Mouse (Mus musculus): Measurements from ENCODE around the gene Pepd.
A peak's percentile ranks its signal among the peaks of the same experiment; 100 is the strongest.
"Not testable (repeated sequence)": the region's sequence is repeated elsewhere in the genome, so short reads cannot be mapped to it uniquely, and the experiment has no call there.

Pepd gene

DNA sequence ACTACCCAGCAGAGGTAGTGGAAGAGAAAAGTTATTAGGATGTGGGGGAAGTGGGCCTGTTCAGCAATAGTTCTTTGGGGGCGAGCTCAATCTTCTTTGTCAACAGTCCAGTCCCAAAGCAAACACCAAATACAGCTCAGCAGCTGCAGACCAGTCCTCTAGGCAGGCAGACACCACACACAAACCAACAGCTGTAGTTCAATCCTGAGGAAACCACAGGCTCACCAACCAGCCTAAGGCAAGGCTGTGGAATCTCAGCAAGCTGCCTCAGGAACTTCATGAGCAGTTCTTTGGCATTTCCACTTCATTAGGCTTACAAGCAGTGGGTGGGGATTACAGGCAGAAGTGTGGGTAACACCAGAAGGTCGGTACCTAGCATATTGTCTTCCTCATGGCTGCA lies 70.2 kb downstream of the Pepd start:
- not testable (repeated sequence) for DNase-seq (ENCODE audit: low spot score in 2 of 2)

DNA sequence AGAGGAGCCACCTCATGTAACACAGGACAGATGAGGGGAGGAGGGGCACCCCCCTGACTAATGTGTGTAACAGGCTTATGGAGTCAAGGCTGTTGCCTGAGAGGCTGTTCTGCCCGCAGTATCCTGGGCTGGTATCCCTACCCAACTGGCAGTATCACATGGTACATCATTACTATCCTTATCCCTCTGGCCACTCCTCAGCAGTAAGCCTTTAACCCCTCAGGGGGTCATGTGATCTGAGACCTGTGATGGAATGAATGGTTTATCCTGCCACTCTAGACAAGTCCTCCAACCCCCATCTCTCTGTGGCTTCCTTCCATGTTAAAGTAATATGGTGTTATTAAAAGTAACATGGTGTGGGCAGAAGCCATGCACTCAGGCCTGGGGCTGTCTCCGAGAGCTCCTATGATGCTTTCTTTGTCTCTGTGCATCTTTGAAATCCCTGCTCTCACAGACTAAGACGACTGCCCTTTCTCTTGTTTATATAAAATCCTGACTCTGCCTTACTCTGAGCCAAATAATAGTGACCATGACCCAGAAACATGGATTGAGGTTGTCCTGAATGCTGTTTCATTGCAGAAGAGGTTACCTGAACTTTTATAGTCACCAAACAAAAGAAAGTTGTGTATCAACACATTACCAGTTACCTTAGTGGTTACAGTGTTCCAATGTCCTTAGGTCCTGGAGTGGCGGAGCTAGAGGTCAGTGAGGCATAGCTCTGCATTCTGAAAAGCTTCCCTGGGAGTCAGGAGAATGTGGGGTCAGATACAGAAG lies 71.7 kb downstream of the Pepd start:
- DNase-seq (ENCODE audit: low spot score in 2 of 2): no peak

DNA sequence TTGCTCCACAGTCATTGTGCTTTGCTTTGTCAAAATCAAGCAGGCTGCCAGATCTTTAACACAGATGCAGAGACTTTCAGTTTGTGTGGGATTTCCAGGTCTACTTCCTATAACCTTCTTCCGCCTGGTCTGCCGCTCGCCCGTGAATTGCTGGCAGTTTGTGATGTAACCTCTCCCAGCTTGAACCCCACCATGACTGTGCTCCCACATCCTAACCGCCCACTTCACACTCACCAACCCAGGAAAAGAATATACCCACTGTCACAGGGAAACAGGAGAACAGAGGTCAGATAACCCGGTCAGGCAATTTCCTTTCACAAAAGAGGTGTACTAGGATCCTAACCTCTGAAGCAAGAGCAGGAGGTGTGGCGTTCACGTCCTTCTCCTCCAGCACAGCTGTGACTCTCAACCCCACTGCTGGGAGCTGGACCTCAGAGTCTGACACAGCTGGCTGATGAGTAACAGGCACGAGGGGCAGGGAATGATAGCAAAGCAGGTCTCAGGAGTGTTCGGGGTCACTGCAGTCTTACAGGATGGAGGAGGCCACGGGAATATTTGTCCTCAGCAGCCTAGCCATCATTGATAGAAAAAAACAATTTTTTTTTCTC lies 72.5 kb downstream of the Pepd start:
- DNase-seq (ENCODE audit: low spot score in 2 of 2): no peak

DNA sequence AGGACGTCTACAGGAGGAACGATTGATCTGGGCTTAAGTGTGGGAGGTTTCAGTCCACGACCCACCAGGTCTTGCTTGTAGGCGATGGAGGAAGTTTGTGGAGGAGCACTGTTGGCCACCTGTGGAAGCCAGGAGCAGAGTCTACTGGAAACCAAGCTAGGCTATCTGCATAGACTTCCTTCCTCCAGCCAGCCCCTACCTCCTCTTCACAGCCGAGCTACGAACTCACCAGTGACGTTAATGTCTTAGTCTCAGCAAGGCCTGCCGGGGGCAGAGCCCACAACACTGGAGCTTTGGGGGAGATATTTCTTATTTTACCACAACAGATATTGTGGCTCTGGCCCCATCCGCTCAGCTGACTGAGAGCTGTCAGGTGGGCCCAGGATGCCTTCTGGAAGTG lies 73.0 kb downstream of the Pepd start:
- no peak for DNase-seq (ENCODE audit: low spot score in 2 of 2)

DNA sequence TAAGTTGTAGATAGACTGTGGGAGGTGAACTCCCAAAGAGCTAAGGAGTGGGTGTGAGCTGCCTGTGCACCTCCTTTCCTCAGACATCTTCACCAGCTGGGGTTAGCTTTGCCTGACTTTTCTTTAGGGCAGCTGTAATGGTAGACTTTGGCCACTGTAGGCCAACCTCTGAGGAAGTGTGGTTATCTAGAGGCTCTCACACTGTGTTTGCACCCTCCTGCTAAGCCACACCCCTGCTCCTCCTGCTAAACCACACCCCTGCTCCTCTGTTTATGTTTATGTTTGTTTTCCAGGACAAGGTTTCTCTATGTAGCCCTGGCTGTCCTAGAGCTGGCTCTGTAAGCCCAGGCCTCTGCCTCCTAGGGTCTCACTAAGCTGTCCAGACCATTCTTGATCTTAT lies 73.5 kb downstream of the Pepd start:
- DNase-seq (ENCODE audit: low spot score in 2 of 2): no peak

DNA sequence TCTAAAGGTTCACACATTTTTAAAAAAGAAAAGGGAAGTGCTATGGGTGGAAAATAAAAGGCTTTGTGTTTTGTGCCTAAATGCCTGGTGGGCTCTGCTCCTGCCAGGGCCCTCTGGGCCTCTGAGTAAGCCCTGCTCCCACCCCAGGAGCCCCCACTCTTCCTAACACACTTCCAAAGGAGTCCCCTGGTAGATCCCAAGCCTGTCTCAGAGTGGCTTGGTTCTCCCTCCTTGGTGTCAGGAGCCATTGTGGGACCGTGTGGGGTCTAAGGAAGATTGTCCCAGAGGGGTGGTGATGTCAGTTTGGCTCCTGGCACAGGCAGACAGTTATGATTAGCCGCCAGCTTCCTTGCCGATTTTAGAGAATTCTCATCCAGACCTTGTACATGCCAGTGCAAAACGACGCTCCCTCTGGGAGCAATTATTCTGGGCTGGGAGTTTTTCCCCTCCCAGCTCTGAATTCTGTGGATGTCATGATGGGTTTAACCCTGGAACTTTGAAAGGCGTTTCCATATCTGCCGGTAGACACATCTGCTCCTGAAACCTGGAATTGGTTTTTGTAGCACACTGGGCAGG lies 74.5 kb downstream of the Pepd start:
- no peak for DNase-seq (ENCODE audit: low spot score in 2 of 2)

DNA sequence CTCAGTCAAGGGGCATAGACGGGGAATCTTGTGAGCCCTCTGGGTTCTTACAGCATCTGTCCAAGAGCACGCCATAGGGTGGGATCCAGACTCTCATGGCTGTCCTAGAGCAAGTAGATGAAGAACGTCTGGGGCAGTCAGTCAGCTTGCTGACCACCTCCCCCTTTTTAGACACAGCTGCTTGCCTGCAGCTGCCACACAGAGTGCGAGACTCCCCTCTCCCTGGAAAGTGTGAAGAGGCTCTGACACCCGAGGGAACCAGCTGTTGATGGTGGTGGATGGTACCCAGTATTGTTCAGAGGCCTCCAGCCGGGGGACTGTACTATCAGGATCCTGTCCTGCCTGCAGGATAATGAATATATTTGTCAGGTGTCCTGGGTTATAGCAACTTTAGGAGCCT lies 75.1 kb downstream of the Pepd start:
- DNase-seq (ENCODE audit: low spot score in 2 of 2): no peak

DNA sequence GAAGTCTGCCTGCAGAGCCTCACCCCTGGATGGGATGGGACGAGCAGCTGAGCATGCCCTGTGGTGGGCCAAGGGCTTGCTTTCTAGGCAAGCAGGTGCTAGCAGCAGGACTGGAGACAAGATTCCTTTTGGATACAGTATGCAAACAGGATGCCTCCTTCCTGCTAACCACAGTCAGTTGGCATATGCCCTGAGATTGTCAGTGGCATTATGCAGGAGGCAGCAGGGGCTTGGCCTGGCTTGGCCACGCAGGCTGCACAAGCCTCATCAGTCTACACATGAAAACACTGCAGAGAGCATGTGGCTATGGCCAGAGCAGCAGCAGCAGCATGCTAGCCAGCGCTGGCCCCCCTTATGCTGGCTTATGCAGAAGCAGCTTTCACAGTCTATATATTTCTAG lies 76.3 kb downstream of the Pepd start:
- no peak for DNase-seq (ENCODE audit: low spot score in 2 of 2)

DNA sequence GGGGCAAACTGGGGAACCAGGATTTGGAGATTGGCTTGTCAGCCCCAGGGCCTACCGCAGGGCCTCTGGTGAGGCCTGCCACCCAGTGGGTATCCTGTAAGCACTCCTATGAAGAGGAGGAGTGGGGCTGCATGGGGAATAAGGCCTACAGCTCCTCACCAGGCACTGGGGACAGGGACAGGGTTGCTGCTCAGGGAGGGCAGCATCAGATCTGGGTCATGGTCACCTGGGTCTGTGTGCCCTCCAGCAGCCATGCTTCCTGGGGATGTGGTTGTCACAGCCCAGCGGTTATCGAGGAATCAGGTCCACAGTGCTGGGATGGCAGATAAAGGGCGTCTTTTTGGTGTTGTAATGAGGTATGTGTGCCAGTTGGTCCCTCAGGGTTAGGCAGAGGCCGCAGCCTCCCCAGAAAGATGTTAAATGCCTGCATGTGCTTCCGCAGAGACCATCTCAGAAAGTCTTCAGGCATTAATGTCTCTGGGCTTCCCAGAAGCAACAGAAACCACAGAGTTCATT lies 79.6 kb downstream of the Pepd start:
- DNase-seq (ENCODE audit: low spot score in 2 of 2): no peak

DNA sequence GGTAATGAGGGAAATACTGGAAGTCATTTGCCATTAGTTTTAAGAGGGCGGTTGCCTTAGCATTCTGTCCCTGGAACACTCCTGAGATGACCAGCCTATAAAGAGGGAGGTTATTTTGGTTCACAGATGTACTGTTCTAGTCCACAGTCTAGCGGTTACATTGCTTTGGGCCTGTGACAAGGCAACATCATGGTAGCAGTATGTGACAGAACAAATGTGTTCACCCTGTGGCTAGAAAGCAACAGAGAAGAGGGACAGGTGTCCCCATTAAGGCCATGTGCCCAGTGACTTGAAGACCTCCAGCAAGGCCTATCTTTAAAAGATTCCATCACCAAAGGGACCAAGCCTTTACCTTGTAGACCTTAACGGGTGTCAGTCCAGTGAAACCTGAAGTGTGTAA lies 80.6 kb downstream of the Pepd start:
- DNase-seq (ENCODE audit: low spot score in 2 of 2): no peak

DNA sequence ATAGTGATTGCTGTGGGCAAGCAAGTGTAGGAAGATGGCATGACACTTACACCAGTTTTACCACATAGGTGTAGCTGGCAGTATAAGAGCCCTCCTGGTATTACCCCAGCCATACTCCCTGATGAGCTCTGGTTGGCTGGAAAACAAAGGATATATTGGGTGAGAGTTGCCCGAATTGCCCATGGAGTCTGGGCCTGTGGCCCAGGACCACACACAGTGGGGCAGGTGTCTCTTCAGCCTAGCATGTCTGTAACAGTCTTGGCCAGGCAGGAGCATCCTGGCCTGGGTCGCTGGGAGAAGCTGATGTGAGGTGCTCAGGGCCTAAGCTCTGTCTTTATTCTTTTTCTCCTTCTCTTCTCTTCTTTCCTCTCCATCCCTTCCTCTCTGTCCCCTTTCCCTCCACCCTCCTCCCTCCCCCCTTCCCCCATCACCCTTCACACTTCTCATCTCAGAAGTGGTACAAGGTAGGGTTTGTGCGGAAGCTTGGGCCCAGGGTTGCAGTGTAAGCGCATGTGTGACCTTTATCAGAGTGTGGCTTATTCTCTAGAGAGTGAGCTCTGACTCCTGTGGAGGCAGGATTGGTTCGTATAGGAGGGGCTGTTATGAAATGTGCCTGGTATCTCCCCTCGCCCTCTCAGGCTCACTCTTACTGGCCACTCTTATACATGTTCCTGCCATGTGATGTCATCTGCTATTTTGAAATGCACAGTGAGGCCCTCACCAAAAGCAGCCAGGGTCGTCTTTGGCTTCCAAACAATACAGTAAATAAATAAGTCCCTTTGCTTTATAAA lies 83.9 kb downstream of the Pepd start:
- no peak for DNase-seq (ENCODE audit: low spot score in 2 of 2)

DNA sequence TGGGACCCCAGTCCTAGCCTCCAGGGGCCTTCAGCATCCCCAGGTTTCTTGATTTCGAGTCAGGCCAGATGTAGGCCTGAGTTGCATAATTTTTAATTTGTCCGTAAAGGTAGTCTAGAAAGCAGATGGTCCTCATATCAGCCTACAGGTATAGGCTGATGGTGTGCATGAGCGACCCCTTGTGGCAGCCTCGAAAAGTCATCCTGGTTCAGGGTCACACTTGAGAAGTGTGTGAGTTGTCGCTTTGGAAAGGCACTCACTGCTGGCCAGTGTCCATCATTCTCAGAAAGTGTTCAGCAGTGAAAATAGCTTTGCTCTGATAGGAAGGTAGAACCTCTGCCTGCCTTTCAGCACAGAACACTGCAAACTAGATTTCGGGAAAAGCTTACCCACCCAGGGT lies 88.7 kb downstream of the Pepd start:
- no peak for DNase-seq (ENCODE audit: low spot score in 2 of 2)

DNA sequence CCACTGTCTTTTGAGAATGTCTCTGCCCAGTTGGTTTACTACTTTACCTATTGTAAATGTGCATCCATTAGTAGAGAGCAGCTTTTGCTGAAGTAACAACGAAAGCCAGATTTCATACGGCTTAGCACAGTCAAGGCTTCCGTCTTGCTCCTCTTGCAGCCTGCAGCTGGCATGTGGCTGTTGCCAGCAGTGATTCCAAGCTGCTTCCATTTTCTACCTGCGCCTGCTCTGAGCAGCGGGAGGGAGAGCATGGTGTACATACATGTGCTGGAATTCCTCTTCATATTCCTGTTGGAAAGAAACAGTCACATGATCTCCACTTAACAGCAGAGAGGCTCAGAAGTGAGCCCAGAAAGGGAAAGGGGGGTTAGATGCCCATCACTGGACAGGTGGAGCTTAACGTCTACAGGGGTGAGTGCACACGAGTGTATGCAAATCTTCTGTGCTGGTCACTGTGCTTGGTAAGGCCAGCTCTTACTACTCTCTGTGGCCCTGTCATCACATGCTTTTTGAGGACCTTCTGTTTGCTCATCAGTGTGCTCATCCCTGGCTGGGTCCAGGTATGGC lies 91.1 kb downstream of the Pepd start:
- no peak for DNase-seq (ENCODE audit: low spot score in 2 of 2)

DNA sequence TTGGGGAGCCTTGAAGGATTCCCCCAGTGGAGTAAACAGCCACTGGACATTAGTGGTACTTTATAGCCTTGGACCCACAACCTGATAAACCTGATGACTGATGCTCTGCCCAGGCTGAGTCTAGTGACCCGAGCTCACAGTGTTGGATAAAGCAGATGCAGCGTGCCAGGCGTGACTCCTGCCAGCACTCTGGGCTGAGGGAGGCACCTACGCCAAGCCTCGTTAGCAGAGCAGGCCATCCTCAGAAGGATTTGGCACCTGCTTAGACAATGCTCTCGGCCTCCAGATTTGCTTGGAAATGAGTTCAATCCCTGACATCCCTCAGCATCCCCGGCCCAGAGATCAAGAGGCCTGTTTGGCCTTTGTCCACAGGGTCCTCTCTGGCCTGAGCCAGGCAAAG lies 94.5 kb downstream of the Pepd start:
- no peak for DNase-seq (ENCODE audit: low spot score in 2 of 2)

DNA sequence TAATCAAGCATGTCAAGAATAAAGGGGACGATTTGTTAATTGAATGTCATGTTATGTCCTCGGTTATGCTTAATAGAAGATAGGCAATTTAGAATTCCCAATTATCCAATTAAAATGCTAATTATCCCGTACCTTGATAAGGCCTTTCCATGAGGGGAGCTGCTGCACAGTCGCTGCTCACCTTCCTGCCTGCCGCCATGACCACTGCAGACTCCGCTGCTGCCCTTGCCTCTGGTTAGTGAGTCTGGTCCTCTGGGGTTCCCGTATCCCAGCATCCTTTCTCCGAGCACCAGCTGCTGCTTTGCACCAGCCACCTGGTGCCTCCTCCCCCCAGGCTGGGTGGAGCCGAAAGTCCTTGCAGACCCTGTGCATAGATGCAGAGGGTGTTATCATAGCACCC lies 101.0 kb downstream of the Pepd start:
- DNase-seq (ENCODE audit: low spot score in 2 of 2): no peak

DNA sequence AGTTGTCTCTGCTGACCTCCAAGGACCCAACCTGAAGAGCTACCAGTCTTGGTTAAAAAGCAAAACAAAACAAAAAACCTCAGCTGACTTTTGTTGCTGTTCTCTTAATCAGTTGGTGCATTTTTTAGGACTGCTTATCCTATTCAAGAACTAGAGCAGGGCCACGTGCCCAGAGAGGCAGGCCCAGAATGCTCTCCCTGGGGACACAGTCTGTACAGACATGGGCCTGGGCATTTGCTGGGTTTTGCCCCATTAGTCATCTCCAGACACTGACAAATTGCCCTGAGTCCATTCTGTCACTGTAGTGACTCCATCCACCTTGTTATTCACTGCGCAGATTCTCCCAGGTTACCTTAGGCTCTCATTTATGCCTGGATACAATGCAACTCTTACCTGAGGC lies 103.1 kb downstream of the Pepd start:
- no peak for DNase-seq (ENCODE audit: low spot score in 2 of 2)

DNA sequence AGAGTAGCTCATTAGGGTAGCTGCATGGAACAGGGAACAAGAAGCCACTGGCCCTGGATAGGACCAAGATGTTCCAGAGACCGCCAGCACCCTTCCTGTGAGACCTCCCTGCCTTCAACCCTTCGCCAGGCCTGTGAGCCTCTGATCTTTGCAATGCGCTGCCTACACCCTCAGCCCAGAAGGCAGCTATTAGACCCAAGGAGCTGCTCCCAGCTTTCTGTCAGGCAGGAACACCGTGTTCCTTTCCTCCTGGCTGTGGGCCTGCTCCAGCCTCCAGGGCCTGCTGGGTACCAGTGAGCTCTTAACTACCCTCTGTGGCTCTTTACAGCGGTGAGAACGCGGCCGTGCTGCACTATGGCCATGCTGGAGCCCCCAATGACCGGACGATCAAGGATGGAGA lies 109.2 kb downstream of the Pepd start:
- DNase-seq (ENCODE audit: low spot score in 2 of 2): peak; percentile 25 to 29

DNA sequence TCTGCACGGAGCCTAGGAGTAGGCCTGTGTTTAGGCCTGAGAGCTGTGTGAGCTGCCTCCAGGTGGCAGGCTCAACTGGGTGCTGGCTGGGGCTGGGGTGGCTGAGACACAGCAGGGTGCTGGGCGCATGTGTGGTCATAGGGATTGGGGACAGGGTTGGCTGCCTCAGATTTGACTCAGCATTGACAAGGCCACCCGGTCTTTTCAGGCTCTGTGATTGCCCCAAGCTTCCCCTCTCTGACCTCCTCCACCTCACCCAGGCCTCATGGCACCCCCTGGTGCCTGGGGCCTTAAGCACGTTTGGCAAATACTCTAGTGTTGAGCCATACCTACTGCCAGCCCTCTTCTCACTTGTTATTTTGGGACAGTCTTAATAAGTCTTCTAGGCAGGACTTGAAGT lies 111.1 kb downstream of the Pepd start:
- DNase-seq (ENCODE audit: low spot score in 2 of 2): no peak

DNA sequence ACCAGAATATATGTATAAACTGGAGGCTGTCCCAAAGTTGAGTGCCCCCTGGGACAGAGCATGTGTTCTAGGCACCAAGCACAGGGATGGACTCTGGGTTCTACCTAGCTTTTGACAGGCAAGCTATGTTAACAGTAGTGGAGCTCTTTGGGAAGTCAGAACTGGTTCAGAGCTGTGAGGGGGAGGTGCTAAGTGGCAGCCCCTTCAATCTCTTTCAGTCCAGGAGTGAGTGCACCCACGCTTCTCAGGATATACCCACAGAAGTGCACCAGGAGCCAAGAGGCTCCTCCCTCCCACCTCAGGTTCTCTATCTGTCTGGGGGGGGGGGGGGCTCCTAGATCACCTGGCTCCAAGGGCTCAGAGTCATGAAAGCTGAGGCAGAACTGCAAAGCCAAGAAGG lies 112.2 kb downstream of the Pepd start:
- DNase-seq (ENCODE audit: low spot score in 2 of 2): peak in 1 of 2 experiments; percentile 34

DNA sequence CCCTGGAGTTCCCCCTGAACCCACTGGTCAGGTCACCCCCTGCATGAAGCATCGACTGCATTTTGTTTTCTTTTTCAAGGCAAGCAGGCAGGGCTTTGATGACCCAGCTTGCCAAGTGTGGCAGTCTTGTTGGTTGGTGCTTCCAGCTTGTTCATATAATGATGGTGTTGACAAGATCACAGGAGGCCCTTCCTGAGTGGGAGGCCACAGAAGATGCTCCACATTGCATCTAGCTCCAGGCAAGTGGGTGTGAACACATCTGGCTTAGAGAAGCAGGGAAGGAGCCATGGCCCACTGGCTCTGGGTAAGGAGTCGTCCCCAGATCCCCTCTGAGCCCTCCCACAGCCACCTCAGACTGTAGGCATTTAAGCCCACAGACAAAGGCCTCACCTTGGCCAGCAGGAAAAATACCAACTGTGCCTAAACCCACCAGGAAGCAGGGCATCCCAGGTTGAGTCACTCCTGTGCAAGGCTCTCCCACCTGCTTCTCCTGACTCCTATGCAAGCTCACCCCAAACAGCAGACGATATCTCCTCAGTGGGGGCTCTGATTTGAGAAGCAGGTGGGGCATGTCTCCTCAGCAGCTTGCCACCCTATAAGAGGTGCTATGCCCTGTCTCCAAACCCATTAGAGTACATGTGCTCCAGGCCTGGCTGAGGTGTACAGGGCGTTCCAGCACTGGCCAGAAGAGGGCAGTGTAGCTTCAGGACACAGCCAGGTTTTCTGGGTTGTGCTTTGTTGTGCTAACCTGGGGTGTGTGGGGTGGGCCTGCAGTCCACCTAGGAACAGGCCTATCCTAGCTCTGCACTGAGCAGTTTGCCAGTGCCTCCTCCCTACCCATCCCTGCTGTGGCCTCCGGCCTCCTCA lies 113.5 kb downstream of the Pepd start:
- DNase-seq (ENCODE audit: low spot score in 2 of 2): peak; percentile 65 to 69

DNA sequence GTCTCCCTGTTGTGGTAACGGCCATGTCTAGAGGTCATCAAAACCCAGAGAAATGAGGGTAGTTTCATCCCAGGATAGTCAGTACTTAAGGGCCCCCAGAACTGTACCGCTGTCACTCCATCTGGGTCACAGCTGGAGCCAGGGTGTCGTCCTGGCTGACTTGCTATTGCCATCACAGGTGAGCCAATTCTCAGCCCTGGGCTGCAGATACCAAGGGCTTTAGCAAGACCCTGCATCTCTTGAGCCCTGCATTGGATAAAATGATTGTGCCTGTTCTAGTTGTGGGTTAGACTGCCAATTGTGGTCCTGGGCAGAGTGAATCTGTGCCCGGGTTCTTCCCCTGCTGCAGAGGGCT lies 114.1 kb downstream of the Pepd start:
- DNase-seq (ENCODE audit: low spot score in 2 of 2): no peak

All from right cerebral cortex, postnatal 36 days (tissue).